Comparison of ENCODE assay signal across 9 mouse cellular contexts in genomic region chr4:87893012-87893411, GRCm38 (mm10).
"Had no signal": no experiment of that assay in that cellular context is flagged by ENCODE, and none has a peak within 500 bp of the region (broad histone marks: within the 10 kb centered on the region; RNA-seq: fewer than 3 reads in every experiment).

No protein-coding gene starts in this region.

- H3K9ac ChIP-seq: limb, embryonic 15.5 days; liver, embryonic 12.5 days; lung, embryonic 15.5 days; midbrain, embryonic 13.5 days had no signal

- H3K27ac ChIP-seq: limb, embryonic 15.5 days; liver, embryonic 12.5 days; lung, embryonic 15.5 days; midbrain, embryonic 13.5 days had no signal

- H3K4me1 ChIP-seq: liver, embryonic 12.5 days; lung, embryonic 15.5 days had no signal

- DNase-seq: kidney, postnatal 10 days; layer of hippocampus, postnatal 36 days; right cerebral cortex, postnatal 14 days; thymus, postnatal 36 days had no signal

- H3K4me3 ChIP-seq: limb, embryonic 15.5 days; liver, embryonic 12.5 days; lung, embryonic 15.5 days; midbrain, embryonic 13.5 days; myocyte had no signal

- H3K9me3 ChIP-seq: limb, embryonic 15.5 days; liver, embryonic 12.5 days; lung, embryonic 15.5 days; midbrain, embryonic 13.5 days had no signal

- ATAC-seq: liver, embryonic 12.5 days; midbrain, embryonic 13.5 days had no signal

- H3K27me3 ChIP-seq: limb, embryonic 15.5 days; liver, embryonic 12.5 days; lung, embryonic 15.5 days; midbrain, embryonic 13.5 days had no signal

- H3K4me2 ChIP-seq: limb, embryonic 15.5 days; liver, embryonic 12.5 days; lung, embryonic 15.5 days; midbrain, embryonic 13.5 days had no signal

- H3K36me3 ChIP-seq: limb, embryonic 15.5 days; liver, embryonic 12.5 days; lung, embryonic 15.5 days; midbrain, embryonic 13.5 days had no signal
